Mouse (Mus musculus): ENCODE measurements around the gene Ednrb.

The Ednrb gene

DNA sequence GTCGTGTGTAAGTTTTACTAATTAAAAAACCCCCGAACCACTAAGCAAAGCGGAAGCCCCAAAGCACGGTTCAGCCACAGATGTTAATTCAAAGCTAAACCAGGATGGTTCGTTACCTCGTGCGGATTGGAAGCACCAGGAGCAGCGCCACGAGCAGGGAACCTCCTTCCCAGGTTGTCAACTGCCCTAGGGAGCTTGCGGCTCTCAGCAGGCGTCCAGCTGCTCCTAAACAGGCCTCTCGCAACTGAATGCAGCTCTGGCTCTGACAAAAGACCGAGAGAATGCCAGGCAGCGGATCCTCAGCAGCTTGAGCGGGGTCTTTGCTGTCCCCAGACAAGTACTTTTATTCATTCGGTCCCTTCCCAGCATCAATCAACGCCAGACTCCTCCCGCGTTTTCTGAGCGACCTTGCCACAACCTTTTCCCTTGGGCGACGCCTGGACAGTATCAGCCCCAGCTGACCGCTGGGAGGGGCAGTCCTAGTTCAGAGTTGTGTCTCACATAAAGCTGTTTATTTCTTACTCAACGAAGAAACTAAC is at the start of gene Ednrb:
Gene Ednrb, minus strand, starts transcription at position 392 of the 539 bp plus-strand sequence.
- DNase-seq (ENCODE audit: low spot score): peak; percentile 87

DNA sequence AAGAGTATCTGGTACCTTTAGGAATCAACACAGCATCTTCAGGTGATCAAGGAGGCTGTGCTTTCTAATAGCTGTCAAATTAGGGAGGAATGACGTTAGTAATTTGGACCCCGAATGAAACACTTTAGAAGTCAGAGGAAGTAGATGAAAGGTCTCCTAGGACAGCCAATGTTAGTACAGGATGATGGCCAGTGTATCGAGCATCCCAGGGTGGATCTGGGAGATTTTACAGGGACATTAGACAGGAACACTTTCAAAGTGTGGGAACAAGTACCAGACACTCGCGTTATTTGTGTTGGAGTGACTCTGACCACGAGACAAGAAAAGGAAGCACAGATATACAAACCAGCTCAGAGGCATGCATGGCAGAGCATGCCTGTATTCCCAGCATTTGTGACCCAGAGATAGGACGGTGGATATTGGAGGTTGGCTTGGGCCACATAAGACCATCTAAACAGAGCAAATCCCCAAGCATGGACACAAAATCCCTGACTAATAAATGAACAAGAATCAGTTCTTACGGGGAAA is 48.3 kb upstream of the Ednrb start:
- no peak for DNase-seq (ENCODE audit: low spot score)

DNA sequence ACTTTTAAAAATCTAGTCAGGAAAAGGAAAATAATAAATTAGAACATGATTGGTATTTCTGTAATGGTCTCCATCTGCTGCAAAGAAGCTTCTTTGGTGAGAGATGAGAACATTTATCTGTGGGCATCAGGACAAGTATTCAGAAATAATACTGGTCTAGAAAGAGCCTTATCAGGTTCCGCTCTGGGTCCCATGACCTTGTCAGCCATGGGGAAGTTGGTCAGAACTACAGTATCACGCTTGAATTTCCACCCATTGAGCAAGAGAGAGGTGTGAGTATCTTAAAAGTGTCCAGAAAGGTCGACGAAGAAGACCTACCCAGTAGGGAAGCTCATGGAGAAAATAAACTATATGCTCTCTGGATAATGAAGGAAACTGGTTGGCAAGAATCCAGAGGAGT is 46.6 kb upstream of the Ednrb start:
- DNase-seq (ENCODE audit: low spot score): no peak

DNA sequence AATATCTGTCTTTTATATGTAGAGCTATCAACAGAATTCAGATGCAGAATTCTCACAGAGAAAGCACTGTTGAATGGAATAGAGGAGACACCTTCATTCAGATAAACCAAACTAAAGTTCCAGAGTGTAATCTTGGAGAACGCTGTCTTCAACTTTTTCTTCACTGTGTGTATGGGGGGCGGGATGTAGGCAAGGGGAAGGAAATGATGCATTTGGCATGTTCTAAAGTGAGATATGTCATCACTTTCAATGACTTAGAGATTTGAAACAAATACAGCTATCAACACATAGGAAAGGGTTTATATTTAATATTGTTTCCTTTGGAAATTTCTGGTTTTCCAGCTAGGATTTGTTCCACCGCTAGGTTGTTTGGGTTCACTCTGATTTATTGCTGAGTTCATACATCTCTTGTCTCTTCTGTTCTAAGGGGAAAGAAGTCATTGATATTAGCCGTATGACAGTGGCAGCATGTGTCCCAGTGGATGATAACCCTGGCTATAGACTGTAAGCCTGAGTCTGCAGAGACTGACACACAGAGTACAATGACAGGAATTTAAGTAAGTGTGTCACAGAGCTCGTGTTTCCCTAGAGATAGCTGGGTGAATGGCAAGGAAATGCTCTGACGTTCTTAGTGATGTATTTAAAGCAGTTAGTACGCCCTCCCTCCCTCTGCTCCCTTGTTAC is 40.8 kb upstream of the Ednrb start:
- no peak for DNase-seq (ENCODE audit: low spot score)

DNA sequence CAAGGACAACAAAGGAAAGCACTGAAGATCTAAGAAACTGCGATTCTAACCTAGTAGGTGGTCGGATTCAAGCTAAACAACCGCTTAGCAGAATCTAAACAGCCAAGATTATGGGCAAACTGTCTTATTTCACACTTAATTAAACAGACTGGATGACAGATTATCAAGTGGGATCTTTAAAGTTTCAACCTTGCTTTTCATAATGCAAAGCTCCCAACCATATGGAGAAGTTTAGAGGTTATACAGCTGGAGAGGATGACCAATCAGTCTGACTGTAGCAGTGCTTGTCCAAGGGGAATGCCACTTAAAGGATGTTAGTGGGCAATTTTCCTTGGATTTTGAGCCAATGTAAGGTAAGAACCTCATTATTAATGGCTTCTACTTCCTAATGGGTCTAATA is 38.7 kb upstream of the Ednrb start:
- no peak for DNase-seq (ENCODE audit: low spot score)

DNA sequence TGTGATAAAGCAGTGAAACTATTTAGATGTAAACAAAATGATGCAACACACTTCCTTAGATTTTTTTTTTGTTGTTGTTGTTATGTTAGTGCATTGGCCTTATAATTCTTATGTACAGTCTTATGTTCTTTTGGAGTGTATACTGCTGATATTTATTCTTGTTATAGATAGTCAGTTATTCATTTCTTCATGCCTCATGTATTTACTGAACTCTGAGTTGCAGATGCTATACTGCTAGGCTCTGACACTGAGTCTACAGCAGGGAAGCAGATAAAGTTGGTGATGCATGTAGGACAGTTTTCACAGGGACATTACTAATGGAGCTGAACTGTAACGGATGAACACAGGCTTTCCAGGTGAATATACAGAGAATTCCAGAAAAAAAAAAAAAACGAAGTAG is 32.9 kb upstream of the Ednrb start:
- no peak for DNase-seq (ENCODE audit: low spot score)

DNA sequence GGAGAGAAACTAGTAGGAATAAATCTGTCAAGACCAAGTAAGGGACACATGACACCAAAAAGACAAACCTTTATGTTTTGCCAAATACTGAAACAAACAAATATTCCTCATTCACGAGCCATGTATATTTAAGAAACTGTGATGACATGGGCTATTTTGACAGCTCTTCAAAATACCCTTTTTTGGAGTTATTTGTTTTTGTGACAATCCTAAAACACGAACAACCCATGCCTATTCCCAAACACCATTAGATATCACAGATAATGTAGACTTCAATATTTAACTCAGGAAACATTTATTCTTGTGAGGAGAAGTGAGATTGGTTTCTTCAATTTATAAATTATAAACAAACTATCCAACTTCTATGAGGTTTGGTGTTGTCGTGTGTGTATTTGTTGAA is 32.4 kb upstream of the Ednrb start:
- DNase-seq (ENCODE audit: low spot score): no peak

DNA sequence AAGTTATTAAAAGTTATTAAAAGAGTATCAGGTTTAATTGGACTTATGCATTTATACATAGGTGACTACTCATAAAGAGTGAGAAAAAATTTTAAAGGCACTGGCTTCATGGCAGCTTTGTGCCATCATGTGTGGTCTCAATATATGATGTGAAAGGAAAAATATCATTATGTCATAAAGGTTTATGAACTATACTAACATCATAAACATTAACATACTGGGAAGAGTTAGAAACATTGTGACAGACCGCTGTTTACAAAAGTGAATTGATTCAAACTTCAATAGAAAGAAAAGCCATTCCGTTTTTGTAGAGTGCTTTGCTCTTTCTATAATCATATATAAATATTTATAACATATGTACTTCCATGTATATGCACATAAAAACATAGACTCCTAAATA is 22.4 kb upstream of the Ednrb start:
- DNase-seq (ENCODE audit: low spot score): no peak

DNA sequence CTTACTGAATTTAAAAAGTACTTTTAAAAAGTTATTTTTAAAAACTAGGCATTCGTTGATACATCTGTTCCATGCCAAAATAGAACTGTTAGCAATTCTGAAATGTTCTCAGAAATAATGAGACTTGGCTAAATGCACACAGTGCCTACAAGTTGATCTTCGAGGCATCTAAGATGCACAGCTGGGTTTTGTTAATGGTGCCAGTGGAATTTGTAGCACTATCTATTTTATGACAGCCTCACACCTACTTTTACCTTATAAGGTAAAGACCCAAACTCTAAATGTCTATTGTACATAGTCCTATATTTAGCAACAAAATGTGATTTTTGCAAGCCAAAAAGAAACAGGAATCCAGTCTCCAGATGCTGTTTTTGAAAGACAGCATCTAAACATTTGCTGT is 21.0 kb upstream of the Ednrb start:
- DNase-seq (ENCODE audit: low spot score): no peak

DNA sequence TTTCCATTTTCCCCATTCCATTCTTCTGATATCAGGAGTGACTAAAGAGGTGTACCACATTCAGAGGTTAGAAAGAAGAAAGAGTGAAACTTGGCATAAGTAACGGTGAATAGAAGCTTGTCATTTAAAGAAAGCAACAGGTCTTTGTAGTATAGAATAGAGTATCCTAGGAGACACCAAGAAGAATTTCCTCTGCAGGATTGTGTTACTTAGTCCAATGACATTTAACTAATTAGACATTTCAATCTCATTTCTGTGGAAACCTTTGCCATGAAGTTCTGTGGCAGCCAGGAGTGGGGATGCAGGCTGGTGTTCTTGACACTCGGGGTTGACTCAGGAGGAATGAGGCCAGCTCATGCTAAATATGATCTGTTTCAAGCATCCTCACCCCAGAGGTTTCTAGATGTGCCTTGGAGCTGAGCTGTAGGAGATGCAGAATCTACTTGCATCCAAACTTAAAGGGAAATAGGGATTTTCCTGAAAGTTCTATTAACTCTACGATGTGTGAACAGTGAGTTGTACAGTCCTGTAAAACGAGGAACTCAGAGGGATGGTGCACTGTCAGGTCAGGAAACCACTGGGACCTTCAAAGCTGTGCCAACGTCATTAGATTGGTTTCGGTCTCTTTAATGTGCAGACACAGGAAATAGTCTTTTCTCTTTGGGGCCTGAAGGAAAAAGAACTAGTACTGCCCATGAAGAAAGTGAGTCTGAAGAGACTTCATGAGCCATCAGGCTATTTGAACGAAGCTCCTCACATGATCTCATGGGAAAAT is 6.1 kb upstream of the Ednrb start:
- peak; percentile 23 for DNase-seq (ENCODE audit: low spot score)

DNA sequence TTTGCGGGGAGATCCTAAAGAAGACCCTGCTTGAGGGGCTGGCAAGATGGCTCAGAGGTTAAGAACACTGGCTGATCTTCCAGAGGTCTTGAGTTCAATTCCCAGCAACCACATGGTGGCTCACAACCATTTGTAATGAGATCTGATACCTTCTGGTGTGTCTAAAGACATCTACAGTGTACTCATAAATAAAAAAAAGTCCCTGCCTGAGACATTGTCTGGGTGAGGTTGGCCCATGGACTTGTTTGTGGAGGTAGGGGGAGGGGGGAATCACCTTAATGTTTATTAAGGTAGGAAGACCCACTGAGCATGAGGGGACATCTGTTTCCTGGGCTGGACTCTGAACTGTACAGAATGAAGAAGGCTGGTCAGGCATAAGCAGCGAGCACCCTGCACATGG is 1.5 kb upstream of the Ednrb start:
- no peak for DNase-seq (ENCODE audit: low spot score)

DNA sequence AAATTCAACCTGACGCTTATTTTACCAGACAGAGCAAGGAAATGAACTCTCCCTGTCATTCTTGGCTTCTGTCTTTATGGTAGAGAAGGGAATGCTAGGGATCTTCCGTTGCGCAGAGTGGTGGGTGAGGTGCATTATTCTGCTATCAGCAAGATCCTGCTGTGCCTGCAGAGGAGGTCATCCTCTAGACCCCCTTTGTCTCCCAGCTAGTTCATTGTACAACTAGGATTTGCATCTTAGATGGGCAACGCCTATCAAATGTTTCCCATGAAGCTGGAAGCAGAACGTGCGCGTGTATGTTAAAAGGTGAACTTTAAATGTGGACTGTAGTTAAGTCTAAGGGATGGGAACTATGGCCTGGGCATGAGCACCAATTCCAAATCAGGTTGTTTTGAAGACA is 742 bp upstream of the Ednrb start:
- no peak for DNase-seq (ENCODE audit: low spot score)

DNA sequence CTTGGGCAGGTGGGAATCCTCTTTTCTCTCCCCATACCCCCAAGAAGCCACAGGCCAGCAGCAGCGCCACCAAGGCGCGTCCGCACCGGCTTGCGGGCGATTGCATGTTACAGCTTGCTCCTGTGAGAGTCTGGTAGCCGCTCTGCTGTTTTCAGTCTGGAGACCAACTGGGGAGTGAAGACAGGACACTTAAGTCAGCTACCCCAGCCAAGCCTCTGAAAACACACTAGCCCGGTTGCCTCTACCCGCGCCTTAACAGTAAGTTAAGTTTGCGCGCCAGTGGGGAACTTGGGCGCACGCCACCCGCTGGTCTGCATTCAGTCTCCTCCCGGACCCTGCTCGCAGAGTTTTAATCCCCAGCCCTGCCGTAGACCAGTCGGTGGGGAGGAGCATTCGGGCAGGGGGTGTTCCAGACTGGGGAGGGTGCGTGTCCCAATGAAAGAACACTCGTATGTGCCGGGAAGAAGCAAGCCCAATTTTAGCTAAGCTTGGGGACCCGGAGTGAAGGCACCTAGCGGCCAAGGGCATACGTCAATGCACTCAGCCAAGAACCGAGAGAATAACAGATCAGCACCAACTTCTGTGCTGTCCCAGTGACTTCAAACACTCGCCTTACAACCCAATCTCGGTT is 716 bp downstream of the Ednrb start:
- DNase-seq (ENCODE audit: low spot score): peak; percentile 68

DNA sequence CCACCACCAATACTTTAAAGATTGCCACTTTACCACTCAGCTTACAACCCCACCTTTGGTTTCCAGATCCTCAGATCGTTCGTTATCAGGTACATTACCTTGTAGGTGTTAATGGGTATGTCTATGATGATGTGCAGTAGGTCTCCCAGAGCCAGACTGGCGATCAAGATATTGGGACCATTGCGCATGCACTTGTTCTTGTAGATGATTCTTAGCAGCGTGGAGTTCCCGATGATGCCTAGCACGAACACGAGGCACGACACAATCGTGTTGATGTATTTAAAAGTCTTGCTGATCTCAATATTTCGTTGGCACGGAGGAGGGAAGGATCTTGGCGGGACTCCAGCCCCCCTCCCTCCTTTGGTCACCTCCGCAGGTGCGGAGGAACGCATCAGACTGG is 1.3 kb downstream of the Ednrb start:
- DNase-seq (ENCODE audit: low spot score): peak; percentile 19

DNA sequence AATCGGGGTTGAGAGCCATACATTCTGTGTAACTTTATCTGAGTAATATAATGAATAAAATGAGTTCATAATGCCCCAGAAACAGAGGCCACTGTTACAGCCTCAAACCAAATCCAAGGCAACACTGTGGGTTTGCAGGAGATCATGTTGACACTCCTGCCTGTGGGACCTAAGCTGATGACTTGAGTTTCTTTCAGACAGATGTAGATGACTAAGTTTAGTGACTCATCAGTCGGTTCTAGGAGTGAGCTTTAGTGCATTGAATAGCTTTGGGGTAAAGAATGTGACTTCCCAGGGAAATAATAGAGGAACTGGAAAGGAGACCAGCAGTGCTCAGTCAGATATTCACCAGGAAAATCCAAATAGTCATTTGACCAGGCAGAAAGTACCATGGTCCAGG is 3.8 kb downstream of the Ednrb start:
- DNase-seq (ENCODE audit: low spot score): no peak

DNA sequence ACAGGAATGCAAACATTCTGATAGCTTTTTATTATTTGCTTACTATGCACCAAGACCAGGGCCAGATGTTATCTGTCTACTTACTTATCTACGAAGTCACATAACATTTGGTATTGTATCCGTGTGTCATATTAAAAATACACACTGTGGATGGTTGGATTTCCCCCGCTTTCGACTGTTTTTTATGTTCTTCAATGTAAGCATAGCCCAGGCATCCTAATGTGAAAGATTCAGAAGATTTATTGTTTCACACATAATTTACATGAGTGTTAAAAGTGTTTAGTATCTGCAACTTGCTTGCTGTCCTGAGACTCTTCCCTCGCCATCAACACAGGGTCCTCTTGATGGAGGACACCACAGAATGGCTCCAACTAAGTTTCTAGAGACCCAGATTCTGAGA is 5.3 kb downstream of the Ednrb start:
- DNase-seq (ENCODE audit: low spot score): no peak

DNA sequence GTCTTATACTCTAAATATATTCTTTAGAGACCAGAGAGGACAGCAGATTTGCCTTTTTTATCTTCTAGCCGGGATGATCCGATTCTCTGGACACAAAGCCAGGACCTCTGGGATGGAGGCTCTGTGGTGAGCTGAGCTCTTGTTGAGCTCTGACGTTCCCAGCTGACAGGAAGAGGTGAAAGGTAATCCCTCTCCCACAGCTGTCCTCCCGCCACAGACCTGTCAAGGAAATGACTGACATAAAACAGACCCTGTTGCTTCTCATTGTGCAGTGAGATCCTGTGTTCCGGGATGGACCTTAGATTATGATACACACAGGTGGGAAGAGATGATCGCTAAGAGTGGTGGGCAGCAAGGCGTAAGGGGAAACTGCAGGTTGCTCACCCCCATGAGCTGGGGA is 9.6 kb downstream of the Ednrb start:
- DNase-seq (ENCODE audit: low spot score): no peak

DNA sequence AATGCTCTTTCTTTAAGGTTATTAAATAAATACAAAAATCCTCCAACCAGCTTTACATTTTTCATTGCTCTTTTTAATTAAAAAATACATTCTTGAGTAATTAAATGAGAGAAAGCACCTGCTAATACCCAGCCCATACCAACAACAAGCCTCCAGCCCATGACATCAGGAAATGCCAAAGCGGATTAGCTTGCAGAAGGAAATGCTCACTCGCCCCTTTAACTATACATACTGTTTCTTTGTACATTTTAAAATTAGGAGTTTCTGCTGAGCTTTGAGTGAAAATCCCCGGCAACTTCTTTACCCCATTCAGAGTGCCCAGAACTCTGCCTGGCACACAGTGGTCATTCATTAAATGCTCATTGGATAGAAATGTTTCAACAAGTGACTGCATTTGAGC is 10.1 kb downstream of the Ednrb start:
- no peak for DNase-seq (ENCODE audit: low spot score)

DNA sequence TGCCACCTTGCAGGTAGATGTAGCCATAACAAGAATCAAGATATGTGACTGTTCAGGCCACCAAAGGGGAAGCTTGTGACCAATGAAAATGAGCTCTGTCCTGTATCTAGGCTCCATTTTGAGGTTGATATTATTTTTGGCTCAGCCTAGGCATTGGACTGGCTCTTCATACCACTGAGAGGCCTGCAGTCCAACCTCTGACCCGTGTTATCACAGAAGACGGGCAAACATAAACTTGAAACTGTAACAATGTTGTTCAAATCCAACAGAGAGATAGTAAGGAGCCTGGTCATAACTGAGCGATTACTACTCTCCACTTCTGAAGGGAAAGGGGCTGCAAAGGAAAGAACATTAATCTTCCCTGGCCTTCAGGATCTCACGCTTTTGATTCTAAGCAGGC is 11.7 kb downstream of the Ednrb start:
- DNase-seq (ENCODE audit: low spot score): no peak

DNA sequence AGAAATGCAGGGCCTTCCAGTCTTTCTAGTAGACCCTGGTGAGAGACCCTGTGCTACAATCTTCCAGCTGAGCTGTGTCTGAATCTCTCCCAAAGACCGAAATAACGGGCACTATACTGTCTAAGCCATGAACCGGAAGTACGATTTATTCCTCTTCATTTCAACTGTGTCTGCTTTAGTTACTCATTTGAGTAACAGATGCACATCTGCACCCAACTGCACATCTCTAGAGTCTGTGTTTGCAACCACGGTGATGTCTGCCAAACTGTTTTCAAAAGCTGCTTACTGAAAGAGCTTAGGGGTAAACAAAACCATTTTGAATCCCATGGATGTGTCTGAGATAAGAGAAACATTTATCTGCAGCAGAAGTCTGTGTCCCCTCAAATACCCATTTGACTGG is 13.2 kb downstream of the Ednrb start:
- DNase-seq (ENCODE audit: low spot score): no peak

DNA sequence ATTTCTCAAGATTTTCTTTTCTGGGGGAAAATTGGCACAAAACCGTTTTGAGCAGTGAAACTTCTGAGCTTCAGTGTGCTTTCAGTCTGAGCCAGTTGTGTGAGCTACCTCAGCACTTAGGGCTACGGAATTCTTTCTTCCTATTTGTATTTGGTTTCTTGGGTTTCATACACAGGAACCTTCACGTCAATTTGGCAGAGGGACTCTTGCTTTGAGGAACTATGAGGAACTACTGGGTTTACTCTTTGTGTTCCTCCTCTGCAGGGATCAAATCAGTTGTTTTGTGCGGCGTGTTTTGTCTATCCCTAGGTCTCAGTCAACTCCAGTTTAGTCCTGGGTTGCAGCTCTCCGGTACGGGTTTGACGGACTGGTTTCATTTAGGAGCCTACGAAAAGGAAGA is 17.9 kb downstream of the Ednrb start:
- DNase-seq (ENCODE audit: low spot score): no peak

DNA sequence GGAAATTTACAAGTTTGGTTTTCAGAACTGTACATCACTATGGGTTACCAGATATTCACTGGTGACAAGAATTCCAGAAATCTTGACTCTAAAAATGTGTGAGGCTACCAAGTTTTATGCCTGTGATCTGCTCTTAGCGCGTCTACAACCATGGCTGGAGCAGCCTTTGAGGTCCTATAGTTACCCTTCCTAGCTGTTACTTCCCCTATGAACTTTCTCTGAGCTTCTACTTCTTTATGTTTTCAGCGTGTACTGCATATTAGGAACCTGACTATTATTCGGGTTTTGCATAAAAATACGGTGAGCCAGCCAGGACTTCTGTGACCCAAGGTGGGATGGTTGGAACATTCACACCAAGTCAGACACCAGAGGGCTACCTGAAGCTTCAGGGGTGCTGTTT is 18.3 kb downstream of the Ednrb start:
- no peak for DNase-seq (ENCODE audit: low spot score)

DNA sequence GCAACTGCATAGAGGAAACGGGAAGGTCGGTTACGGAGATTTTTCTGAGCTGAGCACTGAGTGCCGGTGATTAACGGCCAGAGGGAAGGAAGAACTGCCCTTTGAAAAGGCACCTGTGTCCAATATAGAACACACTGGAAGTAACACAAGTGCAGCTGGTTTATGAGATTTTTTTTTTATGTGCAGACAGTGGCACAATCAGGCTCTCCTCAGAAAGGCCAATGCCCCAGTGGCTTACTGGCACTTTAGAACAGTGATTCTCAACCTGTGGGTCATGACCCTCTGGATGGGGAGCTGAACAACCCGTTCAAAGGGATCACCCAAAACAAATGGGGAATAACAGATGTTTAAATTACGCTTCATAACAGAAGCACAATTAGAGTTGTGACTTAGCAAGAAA is 20.7 kb downstream of the Ednrb start:
- DNase-seq (ENCODE audit: low spot score): peak; percentile 48

Measured in embryo, embryonic 10.5 days (tissue).